Mouse (Mus musculus): ENCODE results near the gene Fbxl5.

Gene Fbxl5

DNA sequence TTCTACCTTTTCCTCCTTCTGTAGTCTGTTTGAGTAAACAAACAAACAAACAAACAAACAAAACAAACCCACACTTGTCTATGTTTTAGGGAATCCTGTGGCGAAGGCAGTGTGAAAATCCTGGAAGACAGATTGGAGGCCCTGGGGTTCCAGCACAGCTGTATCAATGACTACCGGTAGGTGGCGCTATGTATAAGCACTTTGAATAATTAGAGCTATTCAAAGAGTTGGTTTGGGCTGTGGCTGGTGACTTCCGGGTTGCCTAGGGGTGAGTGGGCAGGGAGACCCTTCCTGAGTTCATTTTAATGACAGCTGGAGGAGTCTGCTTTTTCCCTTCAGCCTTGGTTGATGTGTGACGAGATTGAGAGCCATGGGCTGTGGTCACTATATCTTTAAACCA lies 15.9 kb upstream of the Fbxl5 start:
- intact Hi-C loops (cut with DNase I), result loop anchor here (5.0 kb wide), 1 partner anchor 160 kb away; no protein-coding TSS in a partner anchor

DNA sequence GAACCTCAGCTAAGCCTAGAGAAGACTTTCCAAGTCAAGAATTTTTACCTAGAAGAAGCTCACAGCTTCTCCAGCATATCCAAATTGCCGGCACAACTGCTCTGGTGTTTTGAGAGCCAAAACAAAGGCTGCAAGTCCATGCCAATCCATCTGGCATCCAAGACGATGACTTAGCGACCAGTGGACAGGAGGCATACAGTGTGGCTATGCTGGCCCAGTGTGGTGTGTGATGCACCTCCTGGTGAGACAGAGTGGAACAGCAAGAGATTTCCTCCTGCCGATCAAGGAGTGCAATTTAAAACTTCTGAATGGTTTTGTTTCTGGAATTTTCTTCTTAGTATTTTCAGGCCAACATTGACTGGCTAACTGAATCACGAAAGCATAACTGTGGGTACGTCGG lies 15.2 kb upstream of the Fbxl5 start:
- intact Hi-C loops (cut with DNase I), result loop anchor here (5.0 kb wide), 1 partner anchor 159 kb away; no protein-coding TSS in a partner anchor

DNA sequence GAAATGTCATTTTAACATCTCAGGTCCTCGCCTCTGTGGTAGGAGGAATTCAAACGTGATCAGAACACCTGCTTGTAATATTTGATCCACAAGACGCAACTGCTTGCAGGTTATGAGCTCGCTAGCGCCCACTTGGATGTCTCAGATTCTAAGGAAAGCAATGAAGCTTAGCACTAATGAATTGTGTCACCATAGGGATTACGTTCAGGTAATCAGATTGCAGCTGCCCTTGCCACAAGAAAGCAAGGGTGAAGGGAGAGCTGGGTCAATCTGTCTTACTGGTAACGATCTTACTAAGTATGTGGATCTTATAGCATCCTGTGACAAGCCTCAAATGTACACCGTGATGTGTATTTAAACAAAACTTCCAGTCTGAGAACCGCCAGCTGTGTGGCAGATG lies 5.9 kb upstream of the Fbxl5 start:
- intact Hi-C loops (cut with DNase I), result no loop called here

DNA sequence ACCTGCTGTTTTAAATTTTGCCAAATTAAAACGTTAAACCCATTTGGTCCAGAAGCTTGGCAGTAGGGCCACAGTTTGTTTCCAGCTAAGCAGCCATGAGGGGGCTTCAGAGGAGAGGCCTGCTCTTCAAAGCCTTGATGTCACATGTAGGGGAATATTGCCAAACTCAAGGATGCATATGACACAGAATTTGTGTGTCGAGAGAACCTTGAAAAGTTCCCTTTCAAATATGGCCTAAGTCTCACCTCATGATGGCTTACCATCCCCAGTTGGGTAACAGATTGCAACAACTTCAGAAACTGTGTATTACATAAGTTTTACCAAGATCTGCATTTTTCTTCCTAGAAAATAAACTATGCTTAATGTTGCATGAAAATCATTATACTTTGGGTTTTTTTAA lies 5.4 kb upstream of the Fbxl5 start:
- intact Hi-C loops (cut with DNase I), result no loop called here

DNA sequence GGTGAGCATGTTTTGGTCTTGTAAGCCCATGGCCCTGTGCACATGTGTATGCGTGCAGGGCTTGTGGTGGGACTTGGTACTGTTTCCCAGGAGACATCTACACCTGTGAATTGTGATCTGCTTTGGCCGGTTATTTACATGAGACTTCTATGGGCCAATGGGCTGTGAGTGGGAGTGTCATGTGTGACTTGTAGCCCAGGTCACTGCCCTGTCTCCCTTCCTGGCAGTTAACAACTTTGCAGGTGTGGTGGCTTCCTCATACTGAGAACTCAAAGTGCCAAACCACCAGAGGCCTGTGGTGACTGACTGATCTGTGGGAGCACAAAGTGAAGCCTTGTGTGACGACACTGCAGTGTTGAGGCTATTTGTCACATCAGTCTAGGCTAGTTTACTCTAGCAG lies 3.1 kb upstream of the Fbxl5 start:
- intact Hi-C loops (cut with DNase I), result no loop called here

DNA sequence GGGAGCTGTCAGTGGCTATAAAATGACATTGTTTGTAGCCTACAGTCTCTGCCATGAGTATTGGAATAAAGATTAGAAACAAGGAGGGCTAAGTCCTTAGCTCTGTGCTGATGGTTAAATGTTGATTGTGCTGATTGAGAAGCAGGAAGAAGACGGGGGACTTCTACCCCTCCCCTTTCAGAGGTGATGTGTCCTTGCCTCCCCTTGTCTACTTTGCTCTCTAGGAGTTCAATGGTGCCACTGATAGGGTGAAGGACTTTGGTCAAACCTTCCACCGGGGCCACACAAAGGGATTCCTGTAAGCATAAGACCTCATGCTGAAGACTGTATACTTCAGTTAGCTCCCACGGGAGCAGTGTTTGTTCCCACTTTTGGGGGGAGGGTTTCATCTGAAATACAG lies 1.4 kb upstream of the Fbxl5 start:
- intact Hi-C loops (cut with DNase I), result no loop called here

DNA sequence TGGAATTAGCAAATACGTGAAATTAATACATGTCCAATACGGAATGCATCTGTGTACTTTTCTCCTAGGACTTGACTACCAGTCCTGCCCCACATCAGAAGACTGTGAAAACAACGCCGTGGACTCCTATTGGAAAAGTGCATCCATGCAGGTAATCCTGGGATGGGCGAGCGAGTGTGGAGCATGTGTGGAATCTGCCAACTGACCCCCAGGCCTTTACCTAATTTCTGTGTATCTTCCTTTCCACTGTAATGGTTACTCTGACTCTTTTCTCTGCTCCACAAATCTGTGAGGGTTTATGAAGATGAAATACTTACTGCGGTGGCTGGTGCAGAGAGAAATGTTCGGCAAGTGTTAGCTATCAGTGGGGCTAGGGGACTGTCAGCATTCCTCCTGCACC lies 761 bp upstream of the Fbxl5 start:
- intact Hi-C loops (cut with DNase I), result no loop called here

DNA sequence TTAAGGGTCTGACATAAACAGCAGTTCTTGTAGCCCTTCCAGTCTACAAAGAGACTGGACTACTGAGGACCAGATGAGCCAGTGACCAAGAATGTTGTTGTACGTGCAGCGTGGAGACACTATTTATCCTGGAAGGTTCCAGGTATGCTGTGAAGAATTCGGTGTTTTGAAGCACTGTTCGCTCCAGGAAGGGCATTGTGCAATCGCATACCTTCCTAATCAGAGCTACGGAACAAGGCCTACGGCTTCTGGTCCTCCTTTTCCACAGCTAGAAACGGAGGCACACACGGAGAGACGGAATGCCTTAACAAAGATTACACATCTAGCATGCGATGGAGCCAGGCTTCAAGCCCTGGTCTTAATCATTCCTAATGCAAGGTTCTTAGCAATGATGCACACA lies 653 bp downstream of the Fbxl5 start:
- intact Hi-C loops (cut with DNase I), result no loop called here

DNA sequence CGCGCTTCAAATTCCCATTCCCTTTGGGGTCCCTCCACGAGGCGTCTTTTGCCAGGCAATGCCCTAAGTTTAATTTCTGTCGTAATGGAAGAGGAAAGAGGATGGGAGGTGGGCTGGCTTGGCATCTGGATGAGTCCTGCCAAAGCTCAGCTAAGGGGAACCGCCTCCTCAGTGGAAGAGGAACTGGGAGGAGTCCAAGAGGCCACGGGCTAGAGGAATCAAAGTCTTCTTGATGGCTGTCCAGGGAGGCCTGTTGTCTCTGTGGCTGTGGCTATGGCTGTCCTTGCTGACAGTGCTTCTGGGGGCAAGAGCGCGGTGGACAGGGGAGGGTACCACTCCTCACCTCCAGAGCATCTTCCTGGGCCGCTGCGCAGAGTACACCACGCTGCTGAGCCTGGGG lies 2.7 kb downstream of the Fbxl5 start, which contains the start of gene Bst1:
Bst1 (plus strand) TSS at position 191 of the 400 bp plus-strand sequence.
- intact Hi-C loops (cut with DNase I), result no loop called here

DNA sequence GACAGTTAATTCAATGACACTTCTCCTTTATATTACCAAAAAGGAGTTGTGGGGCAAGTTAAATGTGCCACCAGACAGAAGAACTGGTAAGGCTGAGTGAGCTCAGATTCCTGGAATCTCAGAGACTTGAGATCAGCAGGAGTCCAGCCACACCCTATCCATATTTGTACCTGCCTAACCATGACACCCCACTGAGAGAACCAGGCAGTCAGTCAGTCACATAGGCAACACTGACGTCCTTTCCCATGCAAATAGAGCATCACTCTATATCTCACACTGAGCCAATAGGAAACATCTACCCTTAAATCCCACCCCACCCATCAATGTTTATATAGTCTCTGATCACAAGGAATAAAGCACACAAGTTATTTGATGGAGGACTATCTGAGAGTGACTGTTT lies 5.7 kb downstream of the Fbxl5 start:
- intact Hi-C loops (cut with DNase I), result no loop called here

DNA sequence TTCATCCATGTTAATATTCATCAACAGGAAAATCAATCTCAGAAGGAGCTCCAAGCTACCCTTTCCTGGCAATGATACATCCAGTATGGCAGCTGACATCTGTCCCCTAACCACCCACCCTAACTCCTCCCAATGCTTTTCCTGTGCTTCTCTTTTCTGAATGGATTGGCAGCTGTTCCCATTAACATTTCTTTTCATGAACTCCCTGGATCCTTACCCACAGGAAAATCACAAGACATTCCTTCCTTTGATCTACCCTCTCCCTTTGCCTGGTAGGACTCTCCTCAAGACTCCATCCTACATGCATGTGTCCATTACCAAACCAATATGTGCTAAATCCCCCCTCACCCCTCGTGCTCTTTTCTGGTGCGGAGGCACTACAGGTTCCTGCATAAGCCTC lies 6.9 kb downstream of the Fbxl5 start:
- intact Hi-C loops (cut with DNase I), result no loop called here

DNA sequence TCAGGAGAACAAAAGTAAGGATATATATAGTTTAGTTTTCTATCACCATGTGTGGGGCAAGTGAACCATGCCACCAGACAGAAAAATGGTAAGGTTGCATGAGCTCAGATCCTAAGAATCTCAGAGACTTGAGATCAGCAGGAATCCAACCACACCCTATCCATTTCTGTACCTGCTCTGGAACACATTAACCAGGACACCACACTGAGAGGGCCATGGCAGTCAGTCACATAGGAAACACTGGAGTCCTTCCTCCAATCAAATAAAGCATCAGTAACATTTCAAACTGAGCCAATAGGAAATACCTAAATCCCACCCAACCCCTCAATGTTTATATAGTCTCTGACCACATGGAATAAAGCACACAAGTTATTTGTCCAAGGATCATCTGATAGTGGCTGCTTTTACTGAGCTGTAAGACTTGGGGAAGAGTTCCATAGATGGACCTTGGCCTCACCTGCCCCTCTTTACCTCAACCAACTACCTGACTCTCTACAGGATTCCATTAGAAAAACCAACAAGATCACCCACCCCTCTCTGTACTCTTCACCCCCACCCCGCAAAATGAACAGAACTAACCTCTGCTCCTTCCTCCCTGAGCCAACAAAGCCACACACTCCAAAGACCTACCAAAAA lies 10.9 kb downstream of the Fbxl5 start:
- intact Hi-C loops (cut with DNase I), result no loop called here

DNA sequence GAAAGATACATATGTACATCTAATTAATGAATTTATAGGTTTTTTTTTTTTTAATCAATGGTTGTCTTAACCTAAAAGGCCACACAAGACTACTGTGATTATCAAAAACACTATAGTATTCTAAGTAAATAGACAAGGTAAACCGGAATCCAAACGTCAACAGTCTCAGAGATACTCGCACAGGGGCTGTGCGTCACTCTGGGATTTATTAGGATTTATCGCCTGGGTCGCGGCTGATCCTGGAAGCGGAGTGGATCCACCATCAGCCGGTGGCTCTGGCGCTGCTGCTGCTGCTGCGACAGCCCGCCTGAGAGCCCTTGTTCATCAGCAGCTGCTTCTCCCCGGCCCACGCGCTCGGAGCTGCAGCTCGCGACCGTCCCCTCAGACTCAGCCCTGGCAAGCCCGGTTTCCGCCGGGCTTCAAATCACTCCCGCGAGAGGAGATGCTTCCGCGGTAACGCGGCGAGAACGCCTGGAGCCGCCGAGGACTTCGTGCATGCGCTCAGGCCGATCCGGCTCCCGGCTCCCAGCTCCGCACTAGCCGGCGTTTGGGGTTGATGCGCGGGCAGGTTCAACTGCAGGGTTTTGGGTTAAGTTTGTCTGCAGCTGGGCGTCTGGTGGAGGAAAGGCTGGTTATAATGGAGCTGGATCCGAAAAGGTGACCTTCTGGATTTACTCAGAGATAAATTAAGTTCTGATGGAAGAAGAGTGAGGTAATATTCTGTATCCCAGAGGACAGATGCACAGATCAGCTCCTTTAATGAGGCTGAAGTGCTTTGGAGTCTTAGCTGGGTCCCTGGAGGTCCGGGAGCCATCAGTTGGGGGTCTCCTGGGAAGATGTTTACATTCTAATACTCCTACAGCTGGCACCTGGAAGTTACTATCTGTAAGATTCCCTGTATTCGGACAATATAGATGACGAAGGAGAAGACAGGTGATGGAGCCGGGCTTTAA lies 13.4 kb downstream of the Fbxl5 start:
- intact Hi-C loops (cut with DNase I), result no loop called here

DNA sequence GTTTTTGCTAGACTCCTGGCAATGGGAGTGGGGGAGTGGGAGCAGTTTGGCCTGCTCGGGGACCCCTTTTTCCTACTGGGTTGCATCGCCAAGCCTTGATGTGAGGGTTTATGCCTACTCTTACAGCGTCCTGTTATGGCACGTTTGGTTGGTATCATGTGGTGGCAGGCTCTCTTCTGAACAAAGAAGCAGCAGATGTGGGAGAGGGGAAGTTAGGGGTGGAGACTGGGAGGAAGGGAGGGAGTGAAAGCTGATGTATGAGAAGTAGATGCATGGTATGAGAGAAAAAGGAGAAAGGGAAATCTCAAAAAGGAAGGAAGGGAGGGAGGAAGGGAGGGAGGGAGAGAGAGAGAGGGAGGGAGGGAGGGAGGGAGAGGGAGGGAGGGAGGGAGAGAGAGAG lies 14.5 kb downstream of the Fbxl5 start:
- intact Hi-C loops (cut with DNase I), result no loop called here

DNA sequence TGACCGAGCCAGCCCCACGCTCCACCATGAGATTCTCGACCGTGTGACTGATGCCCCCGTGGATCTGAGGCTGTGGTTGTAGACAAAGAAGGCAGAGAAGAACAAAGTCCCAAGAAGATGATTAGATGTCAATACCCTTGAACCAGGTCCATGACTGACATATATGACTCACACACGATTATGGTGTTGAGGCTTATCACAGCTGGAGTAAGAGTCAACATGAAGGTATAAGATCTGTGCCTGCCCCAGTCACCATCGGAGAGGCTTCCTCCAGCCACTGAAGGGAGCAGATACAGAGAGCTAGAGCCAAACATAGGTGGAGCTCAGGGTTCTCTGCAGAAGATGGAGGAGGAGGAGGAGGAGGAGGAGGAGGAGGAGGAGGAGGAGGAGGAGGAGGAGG lies 15.1 kb downstream of the Fbxl5 start:
- intact Hi-C loops (cut with DNase I), result no loop called here

DNA sequence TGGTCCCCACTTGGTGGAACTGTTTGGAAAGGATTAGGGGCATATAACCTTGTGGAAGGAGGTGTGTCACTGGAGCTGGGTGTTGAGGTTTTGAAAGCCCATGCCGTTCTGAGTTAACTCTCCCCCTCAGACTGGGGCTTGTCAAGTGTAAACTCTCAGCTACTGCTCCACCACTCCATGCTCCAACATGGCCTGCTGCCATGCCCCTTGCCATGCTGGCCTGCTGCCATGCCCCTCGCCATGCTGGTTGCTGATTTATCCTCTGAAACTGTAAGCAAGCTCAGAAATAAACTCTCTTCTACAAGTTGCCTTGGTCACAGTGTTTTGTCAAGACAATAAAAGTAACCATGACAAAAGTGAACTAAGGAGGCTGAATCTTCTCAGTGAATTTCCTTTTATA lies 16.0 kb downstream of the Fbxl5 start:
- intact Hi-C loops (cut with DNase I), result no loop called here

DNA sequence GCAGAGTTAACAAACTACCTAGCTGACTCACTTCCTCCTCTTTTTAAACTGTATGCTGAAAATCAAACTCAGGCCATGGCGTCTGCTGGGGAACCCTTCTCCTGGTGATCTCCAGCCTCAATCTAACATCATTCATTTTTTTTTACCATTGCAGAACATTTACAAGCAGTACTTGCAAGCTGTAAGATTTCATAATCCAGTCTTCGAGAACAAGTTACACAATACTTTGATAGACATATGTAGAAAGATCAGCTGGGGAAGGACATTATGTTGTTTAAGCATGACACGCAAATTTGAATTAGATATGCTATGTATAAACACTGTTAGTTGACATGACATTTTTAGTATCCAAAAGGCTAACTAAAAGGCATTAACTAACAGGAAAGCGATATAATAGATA lies 19.6 kb downstream of the Fbxl5 start:
- intact Hi-C loops (cut with DNase I), result no loop called here

DNA sequence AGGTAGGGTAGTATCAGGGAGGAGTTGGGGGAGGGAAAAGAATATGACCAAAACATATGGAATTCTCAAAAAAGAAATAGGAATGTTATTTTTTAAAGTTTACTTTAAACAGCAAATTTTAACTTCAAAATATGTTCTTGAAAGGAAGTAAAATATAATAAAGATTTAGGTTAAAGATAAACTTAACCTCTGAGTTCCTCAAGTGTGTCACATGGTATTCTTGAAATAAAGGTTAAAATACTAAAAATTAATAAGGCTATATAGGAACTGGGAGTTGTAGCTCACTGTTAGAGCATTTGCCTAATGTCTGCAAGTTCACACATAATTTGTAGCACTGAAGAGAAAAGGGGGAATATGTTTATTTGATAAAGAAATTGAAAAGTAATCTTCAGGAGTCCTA lies 20.2 kb downstream of the Fbxl5 start:
- intact Hi-C loops (cut with DNase I), result no loop called here

DNA sequence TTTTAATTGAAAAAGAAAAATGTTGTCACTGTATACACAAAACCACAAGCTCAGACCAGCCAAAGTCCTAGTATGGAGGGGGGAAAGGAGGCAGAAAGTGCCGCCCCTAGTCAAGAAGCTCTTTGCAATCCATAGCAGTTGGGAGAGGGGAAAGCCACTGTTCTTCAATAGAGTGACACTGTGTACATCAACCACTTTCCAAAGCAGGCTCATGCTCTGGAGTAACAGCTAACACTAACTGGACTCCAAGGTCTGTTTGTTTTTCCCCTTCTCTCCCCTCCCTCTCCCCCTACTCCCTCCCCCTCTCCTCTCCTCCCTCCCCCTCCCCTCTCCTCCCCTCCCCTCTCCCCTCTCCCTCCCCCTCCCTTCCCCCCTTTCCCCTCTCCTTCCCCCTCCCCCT lies 20.7 kb downstream of the Fbxl5 start:
- intact Hi-C loops (cut with DNase I), result no loop called here

DNA sequence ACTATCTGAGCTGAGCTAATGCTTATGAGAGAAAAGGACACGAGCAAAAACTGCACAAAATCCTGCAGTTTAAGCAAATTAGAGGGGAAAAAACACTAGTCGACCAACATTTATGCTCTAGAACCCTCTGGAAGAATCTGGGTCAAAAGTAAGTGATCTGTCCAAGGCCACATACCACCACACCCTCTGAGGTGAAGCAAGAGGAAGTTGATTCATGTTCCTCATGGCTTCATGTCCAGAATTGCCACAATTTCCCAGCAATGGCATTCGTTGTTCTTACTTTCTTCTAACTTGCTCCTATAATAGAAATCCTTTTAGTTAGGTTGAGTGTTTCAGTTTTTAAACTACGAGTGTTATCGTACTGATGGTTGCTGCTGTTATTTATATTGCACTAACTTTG lies 21.9 kb downstream of the Fbxl5 start:
- intact Hi-C loops (cut with DNase I), result no loop called here

DNA sequence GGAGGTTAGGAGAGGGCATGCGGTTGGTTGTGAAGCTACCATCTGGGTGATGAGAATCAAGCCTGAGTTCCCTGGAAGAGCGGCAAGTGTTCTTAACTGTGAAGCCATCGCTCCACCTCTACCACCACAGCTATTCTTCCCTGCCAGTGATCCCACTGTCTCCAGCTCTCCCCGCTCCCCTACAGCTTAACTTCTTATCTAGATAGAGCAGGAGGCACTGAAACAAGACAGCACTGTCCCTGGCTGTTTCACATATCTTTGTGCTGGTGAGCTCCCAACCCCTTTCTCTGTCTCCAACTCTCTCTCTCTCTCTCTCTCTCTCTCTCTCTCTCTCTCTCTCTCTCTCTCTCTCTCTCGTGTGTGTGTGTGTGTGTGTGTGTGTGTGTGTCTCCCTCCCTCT lies 29.1 kb downstream of the Fbxl5 start:
- intact Hi-C loops (cut with DNase I), result no loop called here

DNA sequence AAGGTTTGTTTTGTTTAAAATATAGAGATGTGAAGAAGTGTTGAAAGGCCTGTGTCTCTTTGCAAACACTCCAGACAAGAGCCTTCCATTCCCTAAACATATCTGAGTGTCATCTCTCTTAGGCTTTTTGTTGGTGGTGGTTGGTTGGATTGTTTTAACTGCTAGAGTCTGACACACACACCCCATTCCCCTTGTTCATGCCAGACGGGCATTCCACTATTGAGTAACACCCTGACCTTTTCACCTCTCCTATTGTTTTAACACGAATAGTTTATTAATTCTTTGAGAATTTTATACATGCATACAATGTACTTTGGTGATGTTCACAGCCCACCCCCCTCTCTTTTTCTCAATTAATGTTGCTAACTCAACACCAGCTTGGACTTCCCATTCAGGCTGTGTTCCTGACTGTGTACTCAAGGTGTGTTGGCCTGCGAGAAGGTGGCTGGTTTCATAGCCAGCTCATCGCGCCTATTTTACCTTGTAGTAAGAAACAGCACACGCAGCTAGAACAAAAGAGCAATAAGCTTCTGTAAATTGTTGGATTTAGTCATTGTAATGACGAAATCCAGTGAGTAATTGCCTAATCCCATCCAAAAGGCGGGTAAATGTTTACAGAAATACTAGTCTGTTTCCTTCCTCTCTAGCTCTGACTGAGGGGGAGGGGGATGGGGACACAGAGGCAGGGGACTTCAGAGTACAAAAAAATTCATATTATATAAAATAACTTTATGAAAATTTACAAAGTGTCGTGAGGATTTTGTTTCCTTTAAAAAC lies 33.3 kb downstream of the Fbxl5 start:
- intact Hi-C loops (cut with DNase I), result loop anchor here (10.0 kb wide), 1 partner anchor 553 kb away; the partner anchor contains the start of gene Cpeb2
